Mouse (Mus musculus): ENCODE results near the gene Gm36864. TPM values are rescaled to one million over a fixed set of nuclear protein-coding genes. Genes with fewer than 3 reads are reported as not detected.

Gm36864 gene
- polyA plus RNA-seq, 1 experiment from 2014 or later = not detected

DNA sequence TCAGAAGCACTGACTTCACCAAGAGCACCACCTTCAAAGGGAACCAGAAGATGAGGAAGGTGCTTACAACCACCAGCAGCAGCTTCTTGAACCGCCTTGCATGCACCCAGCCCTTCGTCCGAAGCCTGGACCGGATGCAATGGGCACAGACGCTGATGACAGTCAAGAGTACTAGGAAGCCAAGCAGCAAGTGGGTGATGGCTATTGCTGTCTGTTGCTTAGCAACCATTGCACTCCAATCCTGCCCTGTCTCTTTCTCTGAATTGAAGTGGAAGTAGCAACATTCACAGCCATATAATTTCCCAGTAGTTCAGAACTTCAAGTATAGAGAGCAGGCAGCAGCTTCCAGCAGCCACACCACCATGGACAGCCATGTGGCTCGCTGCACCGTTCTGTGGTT lies 45.6 kb downstream of the Gm36864 start:
- H3K9me3 ChIP-seq = no peaks in the 10 kb centered on the region
- 0 out of 2 replicates have a peak, but pooled peaks cover 5% of the 10 kb centered on the region for H3K27me3 ChIP-seq
- no peaks in the 10 kb centered on the region for H3K36me3 ChIP-seq
- H3K4me3 ChIP-seq = no peak overlapping the region
- no peak for ATAC-seq (ENCODE audit: insufficient number of reproducible peaks, low FRiP score, low TSS enrichment, low read depth)
- no peak overlapping the region for H3K27ac ChIP-seq
- H3K4me1 ChIP-seq = no peaks in the 10 kb centered on the region
- no peak overlapping the region for H3K9ac ChIP-seq
- 80% methylated on average over 7 of the region's 7 CpGs for whole genome bisulfite sequencing
- H3K4me2 ChIP-seq = no peak overlapping the region

GRCm38 (mm10) chr7:44287760-44288159 lies 51.8 kb downstream of the Gm36864 start:
- Histone ChIP-seq H3K4me1 (no peaks in the 10 kb centered on the region), H3K4me2 (no peak overlapping the region), H3K4me3 (no peak overlapping the region), H3K9me3 (no peaks in the 10 kb centered on the region), H3K36me3 (no peaks in the 10 kb centered on the region), H3K9ac (no peak overlapping the region), H3K27me3 (no peaks in the 10 kb centered on the region), H3K27ac (no peak overlapping the region)
- no peak for ATAC-seq (ENCODE audit: insufficient number of reproducible peaks, low FRiP score, low TSS enrichment, low read depth)
- WGBS = 77% methylated on average over 7 of the region's 7 CpGs

DNA sequence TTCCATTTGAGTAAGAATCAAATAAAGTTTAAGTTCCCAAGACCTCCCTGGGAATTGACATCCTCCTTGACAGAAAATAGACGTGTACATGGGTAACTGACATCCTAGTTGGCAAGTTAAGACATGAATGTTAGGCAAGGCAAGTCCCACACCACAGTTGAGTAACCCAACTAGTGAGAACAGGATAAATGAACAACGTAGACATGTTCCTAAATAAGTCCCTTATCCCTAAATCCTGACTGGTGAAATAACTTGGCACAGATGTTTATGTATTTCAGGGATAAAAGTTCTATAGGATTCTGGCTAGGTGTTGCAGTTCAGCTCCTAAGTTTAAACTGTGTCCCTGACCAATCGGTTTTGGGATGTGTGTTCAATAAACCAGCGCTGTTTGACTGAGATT lies 55.0 kb downstream of the Gm36864 start:
- ATAC-seq (ENCODE audit: insufficient number of reproducible peaks, low FRiP score, low TSS enrichment, low read depth) = no peak
- Histone ChIP-seq H3K9ac (no peak overlapping the region), H3K9me3 (no peaks in the 10 kb centered on the region), H3K4me2 (no peak overlapping the region), H3K27me3 (no peaks in the 10 kb centered on the region), H3K27ac (no peak overlapping the region), H3K36me3 (no peaks in the 10 kb centered on the region), H3K4me1 (no peaks in the 10 kb centered on the region), H3K4me3 (no peak overlapping the region)
- WGBS = 67% methylated on average over 4 of the region's 4 CpGs

GRCm38 (mm10) chr7:44291418-44291817 lies 55.4 kb downstream of the Gm36864 start:
- Histone ChIP-seq H3K9me3 (no peaks in the 10 kb centered on the region), H3K4me2 (no peak overlapping the region), H3K9ac (no peak overlapping the region), H3K36me3 (no peaks in the 10 kb centered on the region), H3K4me1 (no peaks in the 10 kb centered on the region), H3K4me3 (no peak overlapping the region), H3K27ac (no peak overlapping the region), H3K27me3 (no peaks in the 10 kb centered on the region)
- WGBS = 55% methylated on average over 4 of the region's 4 CpGs
- no peak for ATAC-seq (ENCODE audit: insufficient number of reproducible peaks, low FRiP score, low TSS enrichment, low read depth)

Other genes starting within 250 kb of the Gm36864 start
- gene Klk1b11, start 240.3 kb upstream of the Gm36864 start, polyA plus RNA-seq (2015; fragmentation: Nextera tagmentation; extraction: Ambion mirVana) = not detected in 2 replicates
- 0.31 and 3.5 TPM in 2 replicates for gene Klk1b26, start 224.0 kb upstream of the Gm36864 start, polyA plus RNA-seq (2015; fragmentation: Nextera tagmentation; extraction: Ambion mirVana)
- gene Klk1b27, start 183.9 kb upstream of the Gm36864 start, polyA plus RNA-seq (2015; fragmentation: Nextera tagmentation; extraction: Ambion mirVana) = not detected in 2 replicates
- gene Klk1b21, start 133.8 kb upstream of the Gm36864 start, polyA plus RNA-seq (2015; fragmentation: Nextera tagmentation; extraction: Ambion mirVana) = not detected in 2 replicates
- gene Klk1b22, start 123.5 kb upstream of the Gm36864 start, polyA plus RNA-seq (2015; fragmentation: Nextera tagmentation; extraction: Ambion mirVana) = not detected in 2 replicates
- gene Klk1b16, start 99.4 kb upstream of the Gm36864 start, polyA plus RNA-seq (2015; fragmentation: Nextera tagmentation; extraction: Ambion mirVana) = not detected in 2 replicates
- not detected in 2 replicates for gene Klk1b24, start 47.9 kb upstream of the Gm36864 start, polyA plus RNA-seq (2015; fragmentation: Nextera tagmentation; extraction: Ambion mirVana)
- not detected in 2 replicates for gene Klk1b3, start 38.0 kb upstream of the Gm36864 start, polyA plus RNA-seq (2015; fragmentation: Nextera tagmentation; extraction: Ambion mirVana)
- gene Klk1b4, start 28.7 kb upstream of the Gm36864 start, polyA plus RNA-seq (2015; fragmentation: Nextera tagmentation; extraction: Ambion mirVana) = not detected in 2 replicates
- not detected in 2 replicates for gene Klk1b5, start 20.2 kb upstream of the Gm36864 start, polyA plus RNA-seq (2015; fragmentation: Nextera tagmentation; extraction: Ambion mirVana)
- gene Klk1, start 10.8 kb upstream of the Gm36864 start, polyA plus RNA-seq (2015; fragmentation: Nextera tagmentation; extraction: Ambion mirVana) = 0.20 TPM in 1 of 2 replicates, not detected in the other
- gene 1700028J19Rik, start 10.5 kb downstream of the Gm36864 start, polyA plus RNA-seq (2015; fragmentation: Nextera tagmentation; extraction: Ambion mirVana) = 0.51 and 1.0 TPM in 2 replicates
- 163 and 183 TPM in 2 replicates for gene 2410002F23Rik, start 10.5 kb downstream of the Gm36864 start, polyA plus RNA-seq (2015; fragmentation: Nextera tagmentation; extraction: Ambion mirVana)
- gene Acp4, start 21.2 kb downstream of the Gm36864 start, polyA plus RNA-seq (2015; fragmentation: Nextera tagmentation; extraction: Ambion mirVana) = 0.33 and 0.83 TPM in 2 replicates
- gene Gm15517, start 25.3 kb downstream of the Gm36864 start, polyA plus RNA-seq (2015; fragmentation: Nextera tagmentation; extraction: Ambion mirVana) = not detected in 2 replicates
- gene Clec11a, start 70.7 kb downstream of the Gm36864 start, polyA plus RNA-seq (2015; fragmentation: Nextera tagmentation; extraction: Ambion mirVana) = 24.0 and 31.1 TPM in 2 replicates
- gene Shank1, start 74.1 kb downstream of the Gm36864 start, polyA plus RNA-seq (2015; fragmentation: Nextera tagmentation; extraction: Ambion mirVana) = 2.4 and 3.2 TPM in 2 replicates
- gene Syt3, start 147.9 kb downstream of the Gm36864 start, polyA plus RNA-seq (2015; fragmentation: Nextera tagmentation; extraction: Ambion mirVana) = 2.2 and 3.2 TPM in 2 replicates
- 0.43 and 0.58 TPM in 2 replicates for gene 1700008O03Rik, start 149.6 kb downstream of the Gm36864 start, polyA plus RNA-seq (2015; fragmentation: Nextera tagmentation; extraction: Ambion mirVana)
- gene Lrrc4b, start 192.8 kb downstream of the Gm36864 start, polyA plus RNA-seq (2015; fragmentation: Nextera tagmentation; extraction: Ambion mirVana) = 0.55 and 0.87 TPM in 2 replicates
- gene Aspdh, start 229.2 kb downstream of the Gm36864 start, polyA plus RNA-seq (2015; fragmentation: Nextera tagmentation; extraction: Ambion mirVana) = 0.29 and 0.56 TPM in 2 replicates
- 92.9 and 121 TPM in 2 replicates for gene Josd2, start 231.8 kb downstream of the Gm36864 start, polyA plus RNA-seq (2015; fragmentation: Nextera tagmentation; extraction: Ambion mirVana)